Mouse (Mus musculus): ENCODE data around the gene Cxcr2.

DNA sequence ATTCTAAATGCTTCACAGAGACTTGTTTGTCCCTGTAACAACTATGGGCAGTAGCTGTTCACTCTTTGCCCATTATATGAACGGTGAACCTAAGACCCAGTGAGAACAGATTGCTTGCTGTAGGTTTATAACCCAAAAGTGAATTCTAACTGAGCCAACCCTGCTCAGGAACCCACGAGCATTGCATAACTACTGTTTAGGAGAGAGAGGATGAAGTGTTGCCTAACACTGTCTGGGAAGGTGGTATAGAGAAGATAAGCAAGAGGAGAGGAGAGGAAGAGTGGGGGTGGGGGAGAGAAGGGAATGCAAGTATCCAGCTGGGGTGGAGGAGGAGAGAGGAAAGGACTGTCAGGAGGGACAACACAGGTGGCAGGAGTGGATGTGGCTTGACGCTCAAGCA is 2.7 kb upstream of the Cxcr2 start:
- TF ChIP-seq CTCF (conservative IDR thresholded peaks at IDR 0.05; ENCODE audit: low read length) (no peak), POU5F1 (IDR thresholded peaks at IDR 0.05; ENCODE audit: borderline replicate concordance, low read length) (no peak)

All from E14TG2a.4 (cell line).